Mouse (Mus musculus): ENCODE results near the gene Apod.

Gene Apod

DNA sequence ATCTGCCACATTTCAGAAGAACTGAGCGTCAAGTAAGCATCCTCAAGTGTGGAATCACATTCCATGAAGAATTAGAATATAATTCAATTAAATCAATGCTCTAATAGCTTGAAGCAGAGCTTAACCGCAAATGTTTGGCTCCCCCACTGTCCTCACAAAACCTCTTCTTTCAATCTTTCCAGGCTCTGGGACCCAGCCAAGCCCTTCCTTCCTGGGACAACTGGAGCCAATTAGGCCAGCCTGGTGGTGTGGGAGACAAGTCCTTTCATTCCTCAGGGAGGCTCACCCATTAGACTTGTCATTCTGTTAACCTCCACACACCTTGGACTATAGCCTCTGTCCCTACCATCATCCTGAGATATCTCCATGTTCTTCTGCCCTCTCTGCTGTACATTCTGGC, 32.6 kb downstream of the Apod start:
- no peak for DNase-seq (ENCODE audit: low spot score in 2 of 2)

DNA sequence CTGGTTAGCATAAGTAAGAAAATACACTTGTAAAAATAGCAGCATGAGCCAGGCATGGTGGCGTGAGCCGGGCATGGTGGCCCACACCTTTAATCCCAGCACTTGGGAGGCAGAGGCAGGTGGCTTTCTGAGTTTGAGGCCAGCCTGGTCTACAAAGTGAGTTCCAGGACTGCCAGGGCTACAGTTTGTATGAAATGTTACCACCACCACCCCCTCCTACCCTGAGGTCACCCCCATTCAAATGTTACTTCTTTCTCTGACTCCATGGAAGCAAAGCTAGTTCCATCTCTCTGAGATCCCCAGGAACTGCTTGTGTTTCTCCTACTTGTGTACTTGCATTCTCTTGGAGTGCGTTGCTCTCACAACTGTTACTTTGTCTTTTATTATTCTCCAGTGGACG, 34.4 kb downstream of the Apod start:
- DNase-seq (ENCODE audit: low spot score in 2 of 2) = no peak

DNA sequence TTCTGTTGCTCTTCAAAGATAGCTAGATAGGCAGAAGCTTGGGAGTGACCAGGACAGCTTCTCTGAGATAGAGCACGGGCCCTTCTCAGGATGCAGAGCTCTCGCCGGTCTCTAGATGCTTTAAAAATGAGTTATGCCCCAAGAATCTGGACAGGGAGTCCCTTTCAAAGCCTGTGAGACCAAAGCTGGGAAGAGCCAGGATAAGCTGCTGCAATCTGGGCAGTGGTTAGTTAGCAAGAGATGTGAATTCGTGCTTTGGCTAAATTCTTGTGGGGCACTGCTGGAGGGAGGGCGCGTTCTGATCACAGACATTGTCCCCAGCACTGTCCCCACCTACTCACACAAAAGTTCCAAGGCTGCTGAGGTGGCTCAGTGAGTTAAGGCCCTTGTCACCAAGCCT, 36.0 kb downstream of the Apod start:
- DNase-seq (ENCODE audit: low spot score in 2 of 2) = no peak

GRCm38 (mm10) chr16:31278081-31278480, 36.5 kb downstream of the Apod start:
- DNase-seq (ENCODE audit: low spot score in 2 of 2) = no peak

GRCm38 (mm10) chr16:31276962-31277361, 37.6 kb downstream of the Apod start:
- DNase-seq (ENCODE audit: low spot score in 2 of 2) = no peak

GRCm38 (mm10) chr16:31276539-31276938, 38.1 kb downstream of the Apod start:
- DNase-seq (ENCODE audit: low spot score in 2 of 2) = peak; percentile 14 to 16

DNA sequence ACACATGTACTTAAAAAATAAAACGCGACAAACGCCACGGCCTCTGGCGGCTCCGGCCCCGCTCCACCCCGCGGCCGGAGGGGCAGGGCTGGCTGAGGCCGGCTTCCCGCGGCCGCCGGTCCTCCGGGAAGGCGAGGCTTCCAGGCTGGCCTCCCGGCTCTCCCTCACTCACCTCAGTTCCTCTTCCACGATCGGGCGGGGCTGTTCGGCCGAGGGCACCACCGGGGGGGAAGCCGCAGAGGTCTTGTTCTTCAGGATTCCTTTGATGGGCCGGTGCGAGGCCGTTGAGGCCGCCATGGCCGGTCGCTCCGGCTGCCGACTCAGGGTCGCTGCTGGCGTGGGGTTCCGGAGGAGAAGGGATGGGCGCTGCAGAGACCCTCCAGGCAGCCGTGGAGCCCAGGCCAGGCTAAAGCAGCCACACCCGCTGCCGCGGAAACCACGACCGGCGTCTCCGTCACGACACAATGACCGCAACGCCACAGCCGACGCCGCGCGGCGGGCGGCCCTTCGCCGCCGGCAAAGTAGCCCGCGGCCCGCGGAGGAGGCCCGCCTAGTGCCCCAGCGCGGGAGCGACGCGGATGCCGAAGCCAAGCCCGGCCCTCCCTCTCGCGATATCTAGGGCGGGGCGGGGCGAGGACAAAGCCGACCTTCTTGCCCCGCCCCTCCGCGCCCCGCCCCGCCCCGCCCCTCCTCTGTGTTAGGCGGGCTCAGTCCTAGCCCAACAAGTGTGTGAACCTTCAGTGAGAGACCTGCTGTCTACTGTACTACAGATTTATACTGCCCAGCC, 39.7 kb downstream of the Apod start, which contains the start of gene Ppp1r2:
Gene Ppp1r2, minus strand, starts transcription at position 604 of the 787 bp plus-strand sequence.
- DNase-seq (ENCODE audit: low spot score in 2 of 2) = peak; percentile 91

DNA sequence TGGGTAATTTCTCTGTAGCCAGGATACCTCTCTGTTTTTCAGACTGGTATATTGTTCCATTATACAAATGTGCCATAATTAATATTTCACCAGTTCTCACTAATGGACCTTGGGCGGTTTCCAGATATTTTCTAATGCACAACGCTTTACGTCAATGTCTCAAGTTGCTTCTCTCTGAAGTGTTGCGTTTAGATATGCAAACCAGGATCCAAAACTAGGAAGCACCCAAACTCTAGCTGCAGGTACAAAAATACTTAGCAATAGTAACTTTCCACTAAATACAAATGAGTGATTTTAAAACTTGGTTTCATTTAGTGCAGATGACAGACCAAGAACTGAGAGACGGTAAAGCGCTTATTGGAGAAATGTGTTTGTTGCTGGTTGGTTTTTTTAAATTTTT, 40.5 kb downstream of the Apod start:
- DNase-seq (ENCODE audit: low spot score in 2 of 2) = no peak

GRCm38 (mm10) chr16:31266692-31267091, 47.9 kb downstream of the Apod start:
- DNase-seq (ENCODE audit: low spot score in 2 of 2) = no peak

GRCm38 (mm10) chr16:31256151-31256550, 58.5 kb downstream of the Apod start:
- DNase-seq (ENCODE audit: low spot score in 2 of 2) = no peak

- DNase-seq (ENCODE audit: low spot score in 2 of 2) = no peak
These were observed 58.9 kb downstream of the Apod start for GRCm38 (mm10) chr16:31255685-31256084.

GRCm38 (mm10) chr16:31249401-31249800, 65.2 kb downstream of the Apod start:
- DNase-seq (ENCODE audit: low spot score in 2 of 2) = no peak

GRCm38 (mm10) chr16:31248717-31249116, 65.9 kb downstream of the Apod start:
- no peak for DNase-seq (ENCODE audit: low spot score in 2 of 2)

- no peak for DNase-seq (ENCODE audit: low spot score in 2 of 2)
These were observed 67.2 kb downstream of the Apod start for GRCm38 (mm10) chr16:31247442-31247841.

Data from spleen, postnatal 36 days (tissue).